ENCODE assay signal across 29 mouse cellular contexts in genomic region chr7:25652244-25652759, GRCm38 (mm10). TPM values are rescaled to one million over a fixed set of nuclear protein-coding genes. Genes with fewer than 3 reads are reported as not detected.
DNase-seq lines count a peak whose midpoint lies in the region; ATAC-seq and TF ChIP-seq lines count a peak whose summit lies in the region.
"Had no signal": no experiment of that assay in that cellular context is flagged by ENCODE, and none has a peak within 500 bp of the region (broad histone marks: within the 10 kb centered on the region; RNA-seq: fewer than 3 reads in every experiment).

No protein-coding gene starts in this region.

- peaks cover 36% of the 10 kb centered on the region for H3K4me1 ChIP-seq in liver, embryonic 12.5 days
- peaks cover 10% of the 10 kb centered on the region for H3K4me1 ChIP-seq in liver, embryonic 11.5 days (replicated peaks; ENCODE audit: control insufficient read depth, insufficient read depth, low read length)
- peaks cover 29% of the 10 kb centered on the region for H3K4me1 ChIP-seq in liver, postnatal 0 days (ENCODE audit: insufficient read depth)
- H3K4me1 ChIP-seq: stomach, embryonic 15.5 days had no signal

- ATAC-seq in liver, embryonic 12.5 days = no peak
- ATAC-seq in liver, embryonic 11.5 days (replicated peaks; ENCODE audit: low FRiP score) = no peak
- no peak for ATAC-seq in liver, postnatal 0 days
- ATAC-seq: forebrain, postnatal 0 days had no signal

- no peak for TF ChIP-seq EP300 in liver, postnatal 0 days (IDR thresholded peaks at IDR 0.05; ENCODE audit: low read depth)

- no peaks in the 10 kb centered on the region for H3K9me3 ChIP-seq in liver, embryonic 12.5 days (replicated peaks)
- no peaks in the 10 kb centered on the region for H3K9me3 ChIP-seq in liver, embryonic 11.5 days (ENCODE audit: control insufficient read depth, low read length)
- H3K9me3 ChIP-seq in liver, postnatal 0 days (ENCODE audit: low read length) = no peaks in the 10 kb centered on the region
- H3K9me3 ChIP-seq: hindbrain, embryonic 10.5 days; hindbrain, embryonic 15.5 days; limb, embryonic 10.5 days; limb, embryonic 15.5 days; megakaryocyte, embryonic 14.5 days; neural tube, embryonic 15.5 days; stomach, embryonic 15.5 days had no signal

- 39% methylated on average over 12 of the region's 12 CpGs for WGBS in liver, embryonic 12.5 days (ENCODE audit: insufficient replicate concordance)
- WGBS in liver, embryonic 11.5 days = 62% methylated on average over 12 of the region's 12 CpGs
- WGBS in liver, postnatal 0 days (ENCODE audit: insufficient replicate concordance) = 31% methylated on average over 12 of the region's 12 CpGs

- no peak overlapping the region for H3K4me3 ChIP-seq in liver, embryonic 12.5 days
- no peak overlapping the region for H3K4me3 ChIP-seq in liver, embryonic 11.5 days (ENCODE audit: low read depth, low read length)
- no peak overlapping the region for H3K4me3 ChIP-seq in liver, postnatal 0 days (ENCODE audit: low read depth, low read length)
- H3K4me3 ChIP-seq: erythroblast, embryonic 14.5 days; hindbrain, embryonic 10.5 days; hindbrain, embryonic 15.5 days; limb, embryonic 10.5 days; limb, embryonic 15.5 days; neural tube, embryonic 15.5 days; stomach, embryonic 15.5 days had no signal

- H3K9ac ChIP-seq in liver, embryonic 12.5 days = no peak overlapping the region
- H3K9ac ChIP-seq in liver, embryonic 11.5 days (ENCODE audit: low read depth, low read length) = no peak overlapping the region
- no peak overlapping the region for H3K9ac ChIP-seq in liver, postnatal 0 days (replicated peaks)
- H3K9ac ChIP-seq: forebrain, postnatal 0 days; hindbrain, embryonic 15.5 days; limb, embryonic 15.5 days; lung, embryonic 14.5 days; neural tube, embryonic 15.5 days; stomach, embryonic 15.5 days had no signal

- no peak for TF ChIP-seq CTCF in liver, postnatal 0 days (IDR thresholded peaks at IDR 0.05; ENCODE audit: low read depth)

- H3K27ac ChIP-seq in liver, embryonic 12.5 days = no peak overlapping the region
- H3K27ac ChIP-seq in liver, embryonic 11.5 days (ENCODE audit: low read depth, low read length) = no peak overlapping the region
- H3K27ac ChIP-seq in liver, postnatal 0 days (ENCODE audit: low read depth) = peak overlapping the region; percentile 30; the same call in 1 of the 2 replicates
- H3K27ac ChIP-seq: hindbrain, embryonic 10.5 days; hindbrain, embryonic 15.5 days; kidney, postnatal 0 days; limb, embryonic 10.5 days; limb, embryonic 15.5 days; neural tube, embryonic 15.5 days; stomach, embryonic 15.5 days had no signal

- H3K36me3 ChIP-seq in liver, embryonic 12.5 days = no peaks in the 10 kb centered on the region
- peaks cover 2% of the 10 kb centered on the region; the same call in 1 of the 2 replicates for H3K36me3 ChIP-seq in liver, embryonic 11.5 days (ENCODE audit: control insufficient read depth, insufficient read depth, low read length)
- no peaks in the 10 kb centered on the region for H3K36me3 ChIP-seq in liver, postnatal 0 days (replicated peaks; ENCODE audit: insufficient read depth, low read length)
- H3K36me3 ChIP-seq: hindbrain, embryonic 10.5 days; hindbrain, embryonic 15.5 days; limb, embryonic 10.5 days; stomach, embryonic 15.5 days had no signal

- 0 out of 2 replicates have a peak overlapping the region, but pooled peaks have one; percentile 8 for H3K4me2 ChIP-seq in liver, embryonic 12.5 days
- H3K4me2 ChIP-seq in liver, embryonic 11.5 days = no peak overlapping the region
- H3K4me2 ChIP-seq in liver, postnatal 0 days (ENCODE audit: low read depth, low read length) = peak overlapping the region; percentile 55
- H3K4me2 ChIP-seq: hindbrain, embryonic 15.5 days; limb, embryonic 15.5 days; lung, embryonic 14.5 days; neural tube, embryonic 15.5 days; stomach, embryonic 15.5 days had no signal

- no peak for DNase-seq in liver, embryonic 11.5 days (ENCODE audit: low spot score)
- DNase-seq in spleen, postnatal 36 days (ENCODE audit: low spot score in 2 of 2) = peak; percentile 77 to 80
- no peak for DNase-seq in spleen, postnatal 14 days (ENCODE audit: low spot score in 2 of 2)
- DNase-seq in liver, postnatal 0 days = no peak
- DNase-seq in layer of hippocampus, adult 9-11 months = no peak
- no peak for DNase-seq in embryo, embryonic 9.5 days (ENCODE audit: extremely low spot score)
- no peak for DNase-seq in cerebellum, adult 18-20 months
- DNase-seq: adrenal gland, postnatal 36 days; cerebellum, adult 9-11 months; forebrain, postnatal 0 days; gastrocnemius, postnatal 10 days; heart, postnatal 14 days; kidney, adult 18-20 months; kidney, postnatal 4 days; layer of hippocampus, postnatal 36 days; lung, embryonic 14.5 days; lung, postnatal 14 days; midbrain, embryonic 14.5 days; right cerebral cortex, postnatal 25 days had no signal

- no peaks in the 10 kb centered on the region for H3K27me3 ChIP-seq in liver, embryonic 12.5 days (replicated peaks)
- H3K27me3 ChIP-seq in liver, embryonic 11.5 days (replicated peaks; ENCODE audit: control insufficient read depth, insufficient read depth, low read length) = no peaks in the 10 kb centered on the region
- H3K27me3 ChIP-seq in liver, postnatal 0 days (ENCODE audit: insufficient read depth, low read length) = no peaks in the 10 kb centered on the region
- H3K27me3 ChIP-seq: hindbrain, embryonic 15.5 days; limb, embryonic 15.5 days; megakaryocyte, embryonic 14.5 days; neural tube, embryonic 15.5 days; stomach, embryonic 15.5 days had no signal

RNA-seq across cellular contexts. Expression of gene Bckdha, which starts 6.5 kb away (rescaled TPM):
- polyA plus RNA-seq in liver, embryonic 12.5 days (2016; fragmentation: Nextera tagmentation; extraction: Ambion mirVana) = 21.0 and 21.7 TPM in 2 replicates
- 34.2 and 35.5 TPM in 2 replicates for polyA plus RNA-seq in liver, embryonic 11.5 days (2014; fragmentation: Nextera tagmentation; extraction: Ambion mirVana)
- polyA plus RNA-seq in liver, postnatal 0 days (2015; fragmentation: Nextera tagmentation; extraction: Ambion mirVana) = 106 and 123 TPM in 2 replicates

RNA-seq across cellular contexts. Expression of gene Exosc5, which starts 6.7 kb away (rescaled TPM):
- 80.4 and 82.2 TPM in 2 replicates for polyA plus RNA-seq in liver, embryonic 12.5 days (2016; fragmentation: Nextera tagmentation; extraction: Ambion mirVana)
- polyA plus RNA-seq in liver, embryonic 11.5 days (2014; fragmentation: Nextera tagmentation; extraction: Ambion mirVana) = 125 and 139 TPM in 2 replicates
- polyA plus RNA-seq in liver, postnatal 0 days (2015; fragmentation: Nextera tagmentation; extraction: Ambion mirVana) = 44.5 and 49.2 TPM in 2 replicates

RNA-seq across cellular contexts. Expression of gene Tmem91, which starts 22.7 kb away (rescaled TPM):
- 2.0 and 3.2 TPM in 2 replicates for polyA plus RNA-seq in liver, embryonic 12.5 days (2016; fragmentation: Nextera tagmentation; extraction: Ambion mirVana)
- polyA plus RNA-seq in liver, embryonic 11.5 days (2014; fragmentation: Nextera tagmentation; extraction: Ambion mirVana) = 2.5 and 3.3 TPM in 2 replicates
- polyA plus RNA-seq in liver, postnatal 0 days (2015; fragmentation: Nextera tagmentation; extraction: Ambion mirVana) = 0.58 and 0.76 TPM in 2 replicates

RNA-seq across cellular contexts. Expression of gene B3gnt8, which starts 25.8 kb away (rescaled TPM):
- polyA plus RNA-seq in liver, embryonic 12.5 days (2016; fragmentation: Nextera tagmentation; extraction: Ambion mirVana) = 2.6 and 2.9 TPM in 2 replicates
- polyA plus RNA-seq in liver, embryonic 11.5 days (2014; fragmentation: Nextera tagmentation; extraction: Ambion mirVana) = 2.3 and 3.1 TPM in 2 replicates
- polyA plus RNA-seq in liver, postnatal 0 days (2015; fragmentation: Nextera tagmentation; extraction: Ambion mirVana) = 3.7 and 4.1 TPM in 2 replicates

RNA-seq across cellular contexts. Expression of gene B9d2, which starts 28.3 kb away (rescaled TPM):
- polyA plus RNA-seq in liver, embryonic 12.5 days (2016; fragmentation: Nextera tagmentation; extraction: Ambion mirVana) = 24.9 and 29.5 TPM in 2 replicates
- 38.2 and 40.9 TPM in 2 replicates for polyA plus RNA-seq in liver, embryonic 11.5 days (2014; fragmentation: Nextera tagmentation; extraction: Ambion mirVana)
- 15.0 and 16.0 TPM in 2 replicates for polyA plus RNA-seq in liver, postnatal 0 days (2015; fragmentation: Nextera tagmentation; extraction: Ambion mirVana)

Comparison
In these comparisons a context has a peak if more than half of its experiments do, and no peak if none do; other contexts are left out.
1. DNase-seq: peak in spleen, postnatal 36 days (2 of 2); none in liver, embryonic 11.5 days (single experiment), spleen, postnatal 14 days (0 of 2), liver, postnatal 0 days (single experiment), layer of hippocampus, adult 9-11 months (single experiment), embryo, embryonic 9.5 days (single experiment) and cerebellum, adult 18-20 months (0 of 2).